ENCODE assay signal across 29 mouse cellular contexts in the genomic region with DNA sequence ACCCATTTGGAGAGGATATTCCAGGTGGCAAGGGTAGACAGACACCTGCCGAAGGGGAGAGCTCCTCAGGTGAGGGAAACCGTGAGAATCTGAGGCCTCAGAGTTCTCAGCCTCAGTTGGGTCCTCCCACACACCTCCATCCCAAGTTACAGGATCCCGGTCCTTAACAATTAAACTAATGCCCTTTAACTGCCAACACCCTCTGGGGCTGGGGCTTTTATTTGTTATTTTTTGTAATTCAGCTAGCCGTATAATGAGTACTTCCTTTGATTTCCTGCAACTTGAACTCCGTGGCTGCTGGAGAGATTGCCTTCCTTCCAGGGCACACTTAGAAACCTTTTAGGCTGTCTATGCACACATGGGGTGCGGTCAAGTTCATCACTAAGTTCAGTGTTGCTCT. TPM values are rescaled to one million over a fixed set of nuclear protein-coding genes. Genes with fewer than 3 reads are reported as not detected.
DNase-seq lines count a peak whose midpoint lies in the region; ATAC-seq lines count a peak whose summit lies in the region.
"Had no signal": no experiment of that assay in that cellular context is flagged by ENCODE, and none has a peak within 500 bp of the region (broad histone marks: within the 10 kb centered on the region; RNA-seq: fewer than 3 reads in every experiment).

No protein-coding gene starts in this region.

- no peak overlapping the region for H3K4me3 ChIP-seq in kidney, embryonic 14.5 days (ENCODE audit: low read length)
- H3K4me3 ChIP-seq in kidney, embryonic 16.5 days (ENCODE audit: low read length) = no peak overlapping the region
- H3K4me3 ChIP-seq: embryonic facial prominence, embryonic 13.5 days; embryonic facial prominence, embryonic 15.5 days; erythroblast, embryonic 14.5 days; forebrain, embryonic 13.5 days; forebrain, embryonic 15.5 days had no signal

- no peak overlapping the region for H3K9ac ChIP-seq in kidney, embryonic 14.5 days (ENCODE audit: low read depth, low read length)
- H3K9ac ChIP-seq in kidney, embryonic 16.5 days (replicated peaks; ENCODE audit: low read length) = no peak overlapping the region
- H3K9ac ChIP-seq: embryonic facial prominence, embryonic 13.5 days; embryonic facial prominence, embryonic 15.5 days; forebrain, embryonic 13.5 days; forebrain, embryonic 15.5 days; forebrain, postnatal 0 days had no signal

- no peaks in the 10 kb centered on the region for H3K9me3 ChIP-seq in kidney, embryonic 14.5 days (ENCODE audit: control insufficient read depth, low read length)
- H3K9me3 ChIP-seq in kidney, embryonic 16.5 days (ENCODE audit: low read length) = no peaks in the 10 kb centered on the region
- H3K9me3 ChIP-seq: embryonic facial prominence, embryonic 13.5 days; embryonic facial prominence, embryonic 15.5 days; forebrain, embryonic 13.5 days; forebrain, embryonic 15.5 days; G1E had no signal

- H3K36me3 ChIP-seq in kidney, embryonic 14.5 days (ENCODE audit: control insufficient read depth, insufficient read depth, low read length) = peaks cover 27% of the 10 kb centered on the region
- H3K36me3 ChIP-seq in kidney, embryonic 16.5 days (ENCODE audit: insufficient read depth, low read length) = peaks cover 17% of the 10 kb centered on the region; the same call in 1 of the 2 replicates

- 0 out of 2 replicates have a peak, but pooled peaks have one; percentile 30 for ATAC-seq in kidney, embryonic 14.5 days (ENCODE audit: low FRiP score, low TSS enrichment)
- peak; percentile 52 for ATAC-seq in kidney, embryonic 16.5 days (ENCODE audit: low FRiP score, low TSS enrichment)
- ATAC-seq in megakaryocyte progenitor cell, adult 5-6 weeks (replicated peaks; ENCODE audit: poor library complexity) = peak; percentile 43
- ATAC-seq: activated CD4-positive, CD25-positive, alpha-beta regulatory T cell, adult 4 months; CD4-positive, CD25-positive, alpha-beta regulatory T cell, adult 4 months; forebrain, embryonic 13.5 days; forebrain, embryonic 15.5 days; forebrain, postnatal 0 days; Patski had no signal

- no peak for DNase-seq in kidney, postnatal 10 days
- no peak for DNase-seq in kidney, postnatal 36 days
- DNase-seq in embryo, embryonic 10.5 days (ENCODE audit: low spot score) = no peak
- DNase-seq: adrenal gland, adult 8-10 months; adrenal gland, postnatal 14 days; adrenal gland, postnatal 36 days; B cell, adult 2 months; cerebellum, adult 11-12 months; cerebellum, adult 2 months; cerebellum, adult 9-10 months; cerebellum, postnatal 10 days; cerebellum, postnatal 25 days; embryo, embryonic 11 days; forebrain, postnatal 0 days had no signal

- peak overlapping the region; percentile 17; the same call in 1 of the 2 replicates for H3K27ac ChIP-seq in kidney, embryonic 14.5 days (ENCODE audit: low read depth, low read length)
- 0 out of 2 replicates have a peak overlapping the region, but pooled peaks have one; percentile 1 for H3K27ac ChIP-seq in kidney, embryonic 16.5 days (ENCODE audit: low read length)
- H3K27ac ChIP-seq: embryonic facial prominence, embryonic 13.5 days; embryonic facial prominence, embryonic 15.5 days; forebrain, embryonic 13.5 days; forebrain, embryonic 15.5 days had no signal

- H3K27me3 ChIP-seq in kidney, embryonic 14.5 days (ENCODE audit: control insufficient read depth, insufficient read depth, low read length) = no peaks in the 10 kb centered on the region
- no peaks in the 10 kb centered on the region for H3K27me3 ChIP-seq in kidney, embryonic 16.5 days (ENCODE audit: insufficient read depth, low read length)
- H3K27me3 ChIP-seq: CH12.LX; embryonic facial prominence, embryonic 13.5 days; embryonic facial prominence, embryonic 15.5 days; forebrain, embryonic 13.5 days; forebrain, embryonic 15.5 days; Patski had no signal

- 36% methylated on average over 6 of the region's 6 CpGs for WGBS in kidney, embryonic 14.5 days
- WGBS in kidney, embryonic 16.5 days = 32% methylated on average over 6 of the region's 6 CpGs

- no peak overlapping the region for H3K4me2 ChIP-seq in kidney, embryonic 14.5 days (replicated peaks; ENCODE audit: low read depth, low read length)
- no peak overlapping the region for H3K4me2 ChIP-seq in kidney, embryonic 16.5 days (replicated peaks; ENCODE audit: low read depth, low read length)
- H3K4me2 ChIP-seq: embryonic facial prominence, embryonic 13.5 days; embryonic facial prominence, embryonic 15.5 days; forebrain, embryonic 13.5 days; forebrain, embryonic 15.5 days had no signal

- peaks cover 6% of the 10 kb centered on the region; the same call in 1 of the 2 replicates for H3K4me1 ChIP-seq in kidney, embryonic 14.5 days (ENCODE audit: control insufficient read depth, insufficient read depth, low read length)
- H3K4me1 ChIP-seq in kidney, embryonic 16.5 days (ENCODE audit: insufficient read depth, low read length) = peaks cover 17% of the 10 kb centered on the region
- H3K4me1 ChIP-seq: embryonic facial prominence, embryonic 13.5 days; embryonic facial prominence, embryonic 15.5 days; forebrain, embryonic 13.5 days; forebrain, embryonic 15.5 days had no signal

RNA-seq across cellular contexts. Expression of gene Smarcc2, which starts 14.7 kb away (rescaled TPM):
- 64.8 and 96.7 TPM in 2 replicates for polyA plus RNA-seq in kidney, embryonic 14.5 days (2014; fragmentation: Nextera tagmentation; extraction: Ambion mirVana)
- polyA plus RNA-seq in kidney, embryonic 16.5 days (2015; fragmentation: Nextera tagmentation; extraction: Ambion mirVana) = 64.5 and 75.9 TPM in 2 replicates
- total RNA-seq in megakaryocyte progenitor cell, adult 5-6 weeks (2015) = 70.4 and 74.5 TPM in 2 replicates
- 52.8 and 66.9 TPM in 2 replicates for total RNA-seq in megakaryocyte progenitor cell, adult 5-6 weeks (2017)

RNA-seq across cellular contexts. Expression of gene Rnf41, which starts 32.9 kb away (rescaled TPM):
- 35.6 and 36.4 TPM in 2 replicates for polyA plus RNA-seq in kidney, embryonic 14.5 days (2014; fragmentation: Nextera tagmentation; extraction: Ambion mirVana)
- 52.5 and 52.6 TPM in 2 replicates for polyA plus RNA-seq in kidney, embryonic 16.5 days (2015; fragmentation: Nextera tagmentation; extraction: Ambion mirVana)
- 15.7 and 20.9 TPM in 2 replicates for total RNA-seq in megakaryocyte progenitor cell, adult 5-6 weeks (2015)
- total RNA-seq in megakaryocyte progenitor cell, adult 5-6 weeks (2017) = 20.1 and 21.0 TPM in 2 replicates

RNA-seq across cellular contexts. Expression of gene Nabp2, which starts 33.1 kb away (rescaled TPM):
- 87.8 and 103 TPM in 2 replicates for polyA plus RNA-seq in kidney, embryonic 14.5 days (2014; fragmentation: Nextera tagmentation; extraction: Ambion mirVana)
- 81.7 and 94.8 TPM in 2 replicates for polyA plus RNA-seq in kidney, embryonic 16.5 days (2015; fragmentation: Nextera tagmentation; extraction: Ambion mirVana)
- 79.4 and 105 TPM in 2 replicates for total RNA-seq in megakaryocyte progenitor cell, adult 5-6 weeks (2015)
- total RNA-seq in megakaryocyte progenitor cell, adult 5-6 weeks (2017) = 68.8 and 72.2 TPM in 2 replicates

RNA-seq across cellular contexts. Expression of gene Slc39a5, which starts 43.3 kb away (rescaled TPM):
- 15.1 and 22.6 TPM in 2 replicates for polyA plus RNA-seq in kidney, embryonic 14.5 days (2014; fragmentation: Nextera tagmentation; extraction: Ambion mirVana)
- 69.0 and 75.1 TPM in 2 replicates for polyA plus RNA-seq in kidney, embryonic 16.5 days (2015; fragmentation: Nextera tagmentation; extraction: Ambion mirVana)
- total RNA-seq in megakaryocyte progenitor cell, adult 5-6 weeks (2015) = not detected in 2 replicates
- total RNA-seq in megakaryocyte progenitor cell, adult 5-6 weeks (2017) = not detected in 2 replicates
- total RNA-seq: adrenal gland, postnatal 36 days; CH12.LX; G1E had no signal
- polyA plus RNA-seq: activated CD4-positive, CD25-positive, alpha-beta regulatory T cell, adult 4 months; CD4-positive, CD25-positive, alpha-beta regulatory T cell, adult 4 months; cerebellum, adult 2 months; embryonic facial prominence, embryonic 11.5 days; forebrain, embryonic 11.5 days; forebrain, embryonic 13.5 days; G1E had no signal

RNA-seq across cellular contexts. Expression of gene Myl6, which starts 49.6 kb away (rescaled TPM):
- 921 and 980 TPM in 2 replicates for polyA plus RNA-seq in kidney, embryonic 14.5 days (2014; fragmentation: Nextera tagmentation; extraction: Ambion mirVana)
- 1,255 and 1,413 TPM in 2 replicates for polyA plus RNA-seq in kidney, embryonic 16.5 days (2015; fragmentation: Nextera tagmentation; extraction: Ambion mirVana)
- 760 and 847 TPM in 2 replicates for total RNA-seq in megakaryocyte progenitor cell, adult 5-6 weeks (2015)
- 1,168 and 1,230 TPM in 2 replicates for total RNA-seq in megakaryocyte progenitor cell, adult 5-6 weeks (2017)
